Mouse (Mus musculus) Patski (cell line): ENCODE data around the gene Lrrc38. TPM values are rescaled to one million over a fixed set of nuclear protein-coding genes. Genes with fewer than 3 reads are reported as not detected.
A peak's percentile ranks its signal among the peaks of the same experiment; 100 is the strongest.
"Not testable (repeated sequence)": the region's sequence is repeated elsewhere in the genome, so short reads cannot be mapped to it uniquely, and the experiment has no call there.

Experiments
- ATAC-seq: fragments of 100-300 bp; one replicate; pipeline ENCODE4 v1.8.0; 2021
- CTCF ChIA-PET: fragments of 350-600 bp; sonication (Branson Sonifier 250); formaldehyde crosslinking; loops from one replicate; lab custom pipeline; 2022; ENCODE audit warnings: inconsistent platforms; lab: Charles Lee
- POLR2A ChIA-PET: fragments of 350-600 bp; sonication (Branson Sonifier 250); formaldehyde crosslinking; loops from one replicate; lab custom pipeline; 2022; ENCODE audit warnings: antibody characterized with exemption, inconsistent platforms; lab: Charles Lee
- DNase-seq: peaks from one replicate; pipeline ENCODE4 v3.0.0-alpha.2; 2011; ENCODE audit warnings: low read depth, low spot score
- H3K27me3 ChIP-seq: fragments of 371-371 bp; one replicate; pipeline ENCODE4 v1.5.1; 2021
- CTCF ChIP-seq: fragments of 100-300 bp; IDR thresholded peaks from one replicate; pipeline ENCODE4 v1.5.1; 2021
- in situ Hi-C: fragments of 300-500 bp; cut with MboI; formaldehyde crosslinking; loops from 3 replicates; pipeline ENCODE4 v1.11.1; 2018; ENCODE audit warnings: low pct_unique_long_range_greater_than_20kb, mixed read lengths
- polyA plus RNA-seq: library from polyadenylated mRNA; unstranded; gene quantifications from one replicate; pipeline ENCODE4 v1.2.3, GENCODE M21; 2021

Lrrc38 gene
- polyA plus RNA-seq, 1 experiment from 2014 or later: not detected

GRCm38 (mm10) chr4:143324176-143324924, 25.2 kb upstream of the Lrrc38 start:
- H3K27me3 ChIP-seq: no peaks in the 10 kb centered on the region
- ChIA-PET CTCF (interaction anchor here (1.1 to 1.9 kb wide), 3 partner anchors 10 to 56 kb away, joined by 3 to 6 read pairs (median 6); no protein-coding TSS in a partner anchor), POLR2A (interaction anchor here (0.6 kb wide), 1 partner anchor 25 kb away, joined by 3 read pairs; no protein-coding TSS in a partner anchor)
- no peak for TF ChIP-seq CTCF
- in situ Hi-C loops: no loop called here
- no peak for DNase-seq
- ATAC-seq: no peak

- DNase-seq (no peak), ATAC-seq (peak; percentile 17)
- no peaks in the 10 kb centered on the region for H3K27me3 ChIP-seq
- no peak for TF ChIP-seq CTCF
- ChIA-PET POLR2A (interaction anchor here (0.6 kb wide), 1 partner anchor 24 kb away, joined by 3 read pairs; no protein-coding TSS in a partner anchor), CTCF (interaction anchor here (0.7 to 1.9 kb wide), 10 partner anchors 8 to 208 kb away, joined by 3 to 6 read pairs (median 3); partner anchors contain the start of gene Pdpn)
- in situ Hi-C loops: no loop called here
Observed at GRCm38 (mm10) chr4:143324925-143325624, 24.5 kb upstream of the Lrrc38 start.

DNA sequence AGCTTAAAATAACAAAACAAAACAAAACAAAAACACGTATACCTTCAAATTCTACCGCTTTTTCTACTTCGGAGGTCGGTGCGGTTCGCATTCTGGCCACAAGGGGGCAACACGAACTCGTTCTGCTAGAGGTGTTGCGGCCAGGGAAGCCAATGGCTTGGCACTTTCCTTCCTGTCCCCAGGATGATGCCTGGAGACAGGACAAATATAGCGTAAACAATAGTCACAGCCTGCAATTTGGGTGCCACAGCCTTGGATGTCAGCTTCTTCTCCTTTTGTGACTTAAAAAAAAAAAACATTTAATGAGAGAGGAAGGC, 24.0 kb upstream of the Lrrc38 start:
- no peak for DNase-seq
- no peaks in the 10 kb centered on the region for H3K27me3 ChIP-seq
- in situ Hi-C loops: no loop called here
- CTCF ChIA-PET: interaction anchor here (0.7 to 1.9 kb wide), 10 partner anchors 9 to 209 kb away, joined by 3 to 6 read pairs (median 3); partner anchors contain the start of gene Pdpn
- TF ChIP-seq CTCF: peak; percentile 88
- POLR2A ChIA-PET: no interaction called here
- ATAC-seq: peak; percentile 74

GRCm38 (mm10) chr4:143330566-143330965, 19.0 kb upstream of the Lrrc38 start:
- ATAC-seq: no peak
- POLR2A ChIA-PET: no interaction called here

DNA sequence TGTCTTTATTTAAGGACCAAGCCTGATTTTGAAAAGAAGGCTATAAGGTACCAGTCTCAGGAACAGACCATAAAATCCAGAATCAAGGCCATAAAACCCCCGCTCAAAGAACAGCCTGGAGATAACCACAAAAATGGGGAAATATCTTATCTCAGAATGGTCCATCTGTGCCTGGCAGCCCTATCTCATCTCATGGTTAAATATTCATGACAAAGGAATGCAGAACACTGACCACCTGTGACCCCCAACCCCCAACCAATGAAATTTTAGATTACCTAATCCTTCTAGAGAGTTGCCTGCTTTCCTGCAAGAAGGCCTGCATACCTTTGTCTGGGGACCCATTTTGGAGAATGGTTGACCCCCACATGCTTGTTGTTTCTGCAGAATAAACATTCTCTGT, 17.8 kb upstream of the Lrrc38 start:
- no peak for TF ChIP-seq CTCF
- in situ Hi-C loops: no loop called here
- CTCF ChIA-PET: no interaction called here
- no peak for DNase-seq
- ATAC-seq: no peak
- POLR2A ChIA-PET: no interaction called here
- H3K27me3 ChIP-seq: no peaks in the 10 kb centered on the region

More at GRCm38 (mm10) chr4:143330566-143330965, 19.0 kb upstream of the Lrrc38 start:
- H3K27me3 ChIP-seq: no peaks in the 10 kb centered on the region
- CTCF ChIA-PET: no interaction called here
- no peak for TF ChIP-seq CTCF
- peak; percentile 1 for DNase-seq
- in situ Hi-C loops: no loop called here

- no peaks in the 10 kb centered on the region for H3K27me3 ChIP-seq
- ChIA-PET CTCF (interaction anchor here (1.0 to 2.1 kb wide), 2 partner anchors 9 to 47 kb away, joined by 6 read pairs; no protein-coding TSS in a partner anchor), POLR2A (no interaction called here)
- ATAC-seq (no peak), DNase-seq (no peak)
- no peak for TF ChIP-seq CTCF
- in situ Hi-C loops: no loop called here
Observed at GRCm38 (mm10) chr4:143334145-143334544, 15.4 kb upstream of the Lrrc38 start.

- in situ Hi-C loops: no loop called here
- CTCF ChIA-PET: no interaction called here
- POLR2A ChIA-PET: no interaction called here
- DNase-seq (no peak), ATAC-seq (no peak)
- H3K27me3 ChIP-seq: no peaks in the 10 kb centered on the region
- TF ChIP-seq CTCF: no peak
Observed at GRCm38 (mm10) chr4:143334995-143335394, 14.6 kb upstream of the Lrrc38 start.

DNA sequence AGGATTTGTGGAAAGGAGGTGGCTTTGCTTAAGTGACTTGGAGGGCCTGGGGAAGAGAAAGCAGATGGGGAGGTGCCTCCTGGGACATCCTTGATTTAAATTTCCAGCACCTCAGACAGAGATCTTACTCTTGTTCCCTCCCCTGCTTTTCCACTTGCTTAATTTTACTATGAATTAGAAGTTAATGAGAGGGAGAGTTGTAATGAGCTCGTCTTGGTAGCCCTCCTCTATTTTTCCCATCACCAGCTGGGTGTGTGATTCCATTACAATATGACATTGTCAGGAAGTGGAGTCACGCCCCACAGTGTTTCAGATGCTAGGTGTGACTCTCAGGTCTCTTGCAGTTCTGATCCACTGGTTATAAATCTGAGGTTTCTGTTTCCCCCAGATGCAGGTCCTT, 13.5 kb upstream of the Lrrc38 start:
- no peaks in the 10 kb centered on the region for H3K27me3 ChIP-seq
- POLR2A ChIA-PET: no interaction called here
- no peak for TF ChIP-seq CTCF
- CTCF ChIA-PET: interaction anchor here (1.3 kb wide), 1 partner anchor 13 kb away, joined by 3 read pairs; the partner anchor contains the start of gene Lrrc38
- no peak for DNase-seq
- no peak for ATAC-seq
- in situ Hi-C loops: no loop called here

DNA sequence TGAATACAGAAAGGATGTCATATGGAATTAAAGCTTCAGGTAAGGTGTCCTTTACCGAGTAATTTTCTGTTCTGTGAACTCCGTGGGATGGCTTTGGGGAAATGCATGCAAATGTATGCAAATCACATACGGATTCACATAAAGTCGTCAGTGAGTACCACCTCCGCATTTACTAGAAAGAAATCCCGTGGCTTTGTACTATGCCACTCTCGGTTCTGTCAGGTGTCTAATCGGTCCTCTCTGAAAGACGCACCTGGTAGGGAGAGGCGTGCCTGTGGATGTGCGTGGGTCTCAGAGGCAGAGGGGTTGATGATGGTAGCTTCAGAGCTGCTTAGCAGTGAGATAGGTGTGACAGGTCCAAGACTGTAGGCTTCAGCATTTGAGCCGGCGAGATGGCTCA, 9.7 kb upstream of the Lrrc38 start:
- no peaks in the 10 kb centered on the region for H3K27me3 ChIP-seq
- no peak for TF ChIP-seq CTCF
- in situ Hi-C loops: no loop called here
- DNase-seq: no peak
- ATAC-seq: no peak
- ChIA-PET CTCF (no interaction called here), POLR2A (no interaction called here)

- no peak for TF ChIP-seq CTCF
- POLR2A ChIA-PET: no interaction called here
- in situ Hi-C loops: no loop called here
- H3K27me3 ChIP-seq: no peaks in the 10 kb centered on the region
- CTCF ChIA-PET: no interaction called here
- DNase-seq (no peak), ATAC-seq (no peak)
Observed at GRCm38 (mm10) chr4:143341470-143341869, 8.1 kb upstream of the Lrrc38 start.

DNA sequence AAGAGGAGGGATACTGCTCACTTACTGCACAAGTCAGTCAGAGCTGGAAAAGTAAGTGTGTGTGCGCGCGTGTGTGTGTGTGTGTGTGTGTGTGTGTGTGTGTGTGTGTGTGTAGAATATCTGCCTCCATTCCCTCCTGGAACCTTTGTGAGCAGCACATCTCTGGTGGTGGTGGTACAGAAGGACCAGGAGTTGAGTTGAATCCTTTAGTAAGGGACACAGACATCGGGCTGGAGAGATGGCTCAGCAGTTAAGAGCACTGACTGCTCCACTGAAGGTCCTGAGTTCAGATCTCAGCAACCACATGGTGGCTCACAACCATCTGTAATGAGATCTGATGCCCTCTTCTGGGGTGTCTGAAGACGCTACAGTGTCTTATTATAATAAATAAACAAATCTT, 4.1 kb upstream of the Lrrc38 start:
- CTCF ChIA-PET, DNase-seq, in situ Hi-C loops, POLR2A ChIA-PET, H3K27me3 ChIP-seq, ATAC-seq: not testable (repeated sequence)
